Mouse (Mus musculus) liver, embryonic 13.5 days (tissue): ENCODE data around the gene Grm6. TPM values are rescaled to one million over a fixed set of nuclear protein-coding genes. Genes with fewer than 3 reads are reported as not detected.

ENCODE experiments used
- polyA plus RNA-seq: library from polyadenylated mRNA; unstranded; fragments of >200 nt; fragmentation: Nextera tagmentation; extraction: Ambion mirVana; gene quantifications from 2 replicates; pipeline ENCODE4 v1.2.1, GENCODE M21; 2015

Gene Grm6
- polyA plus RNA-seq, 1 experiment from 2014 or later = not detected

Other genes with a start within 250 kb of the Grm6 start
- gene Adamts2, start 248.6 kb upstream of the Grm6 start, polyA plus RNA-seq = 1.4 and 1.6 TPM in 2 replicates
- 1.7 TPM in 2 replicates for gene Zfp354c, start 23.0 kb upstream of the Grm6 start, polyA plus RNA-seq
- 0.07 TPM in 2 replicates for gene Zfp879, start 9.1 kb upstream of the Grm6 start, polyA plus RNA-seq
- gene Zfp454, start 37.0 kb downstream of the Grm6 start, polyA plus RNA-seq = 0.37 and 0.70 TPM in 2 replicates
- gene Zfp2, start 65.5 kb downstream of the Grm6 start, polyA plus RNA-seq = 3.1 and 3.2 TPM in 2 replicates
- 0.10 and 0.20 TPM in 2 replicates for gene Zfp354b, start 80.9 kb downstream of the Grm6 start, polyA plus RNA-seq
- gene 4933414I15Rik, start 93.1 kb downstream of the Grm6 start, polyA plus RNA-seq = not detected in 2 replicates
- not detected in 2 replicates for gene Prop1, start 103.1 kb downstream of the Grm6 start, polyA plus RNA-seq
- gene Olfr1378, start 115.8 kb downstream of the Grm6 start, polyA plus RNA-seq = not detected in 2 replicates
- not detected in 2 replicates for gene Olfr1377, start 131.3 kb downstream of the Grm6 start, polyA plus RNA-seq
- not detected in 2 replicates for gene Olfr51, start 152.9 kb downstream of the Grm6 start, polyA plus RNA-seq
- not detected in 2 replicates for gene Olfr54, start 163.6 kb downstream of the Grm6 start, polyA plus RNA-seq
- gene Olfr1375, start 197.4 kb downstream of the Grm6 start, polyA plus RNA-seq = not detected in 2 replicates
- gene Zfp354a, start 208.6 kb downstream of the Grm6 start, polyA plus RNA-seq = 1.5 and 2.1 TPM in 2 replicates